Mouse (Mus musculus): ENCODE results near the gene Nr6a1. TPM values are rescaled to one million over a fixed set of nuclear protein-coding genes. Genes with fewer than 3 reads are reported as not detected.
A peak's percentile ranks its signal among the peaks of the same experiment; 100 is the strongest.

Nr6a1 gene
- total and polyA plus RNA-seq, 3 experiments, result 0.81 to 12.0 (median 7.7) TPM

GRCm38 (mm10) chr2:38934936-38935335 is 7.4 kb upstream of the Nr6a1 start:
- DNase-seq (ENCODE audit: low spot score), result no peak
- TF ChIP-seq TAL1 (conservative IDR thresholded peaks at IDR 0.05; ENCODE audit: low read depth, low read length) (no peak), POLR2AphosphoS5 (IDR thresholded peaks at IDR 0.05; ENCODE audit: insufficient replicate concordance, low read depth, low read length) (no peak), GATA2 (IDR thresholded peaks at IDR 0.05; ENCODE audit: borderline replicate concordance, low read depth, low read length) (no peak), GATA1 (IDR thresholded peaks at IDR 0.05; ENCODE audit: borderline replicate concordance, low read length) (no peak), CTCF (IDR thresholded peaks at IDR 0.05; ENCODE audit: low read depth, low read length) (no peak)
- H3K4me1 ChIP-seq (ENCODE audit: insufficient read depth, low read depth, low read length), result peaks cover 9% of the 10 kb centered on the region; the same call in 1 of the 2 replicates
- ATAC-seq (ENCODE audit: extremely low read depth, insufficient number of reproducible peaks, low FRiP score, poor library complexity, severe bottlenecking), result no peak
- H3K27me3 ChIP-seq (ENCODE audit: insufficient read depth, low read length), result peaks cover 60% of the 10 kb centered on the region
- H3K9me3 ChIP-seq (replicated peaks), result no peaks in the 10 kb centered on the region
- no peaks in the 10 kb centered on the region for H3K36me3 ChIP-seq (replicated peaks)
- no peak overlapping the region for H3K4me3 ChIP-seq (ENCODE audit: low read depth, low read length)

- no peak for DNase-seq (ENCODE audit: low spot score)
- Histone ChIP-seq H3K36me3 (replicated peaks) (no peaks in the 10 kb centered on the region), H3K27me3 (ENCODE audit: insufficient read depth, low read length) (peaks cover 60% of the 10 kb centered on the region), H3K4me3 (ENCODE audit: low read depth, low read length) (no peak overlapping the region), H3K4me1 (ENCODE audit: insufficient read depth, low read depth, low read length) (peaks cover 9% of the 10 kb centered on the region; the same call in 1 of the 2 replicates), H3K9me3 (replicated peaks) (no peaks in the 10 kb centered on the region)
- TF ChIP-seq POLR2AphosphoS5 (IDR thresholded peaks at IDR 0.05; ENCODE audit: insufficient replicate concordance, low read depth, low read length), result no peak
- no peak for TF ChIP-seq CTCF (IDR thresholded peaks at IDR 0.05; ENCODE audit: low read depth, low read length)
- no peak for TF ChIP-seq TAL1 (conservative IDR thresholded peaks at IDR 0.05; ENCODE audit: low read depth, low read length)
- TF ChIP-seq GATA2 (IDR thresholded peaks at IDR 0.05; ENCODE audit: borderline replicate concordance, low read depth, low read length), result no peak
- TF ChIP-seq GATA1 (IDR thresholded peaks at IDR 0.05; ENCODE audit: borderline replicate concordance, low read length), result no peak
- no peak for ATAC-seq (ENCODE audit: extremely low read depth, insufficient number of reproducible peaks, low FRiP score, poor library complexity, severe bottlenecking)
These were observed 6.4 kb upstream of the Nr6a1 start for GRCm38 (mm10) chr2:38933931-38934330.

- ATAC-seq (ENCODE audit: extremely low read depth, insufficient number of reproducible peaks, low FRiP score, poor library complexity, severe bottlenecking) (no peak), DNase-seq (ENCODE audit: low spot score) (no peak)
- Histone ChIP-seq H3K4me1 (ENCODE audit: insufficient read depth, low read depth, low read length) (peaks cover 10% of the 10 kb centered on the region; the same call in 1 of the 2 replicates), H3K9me3 (replicated peaks) (no peaks in the 10 kb centered on the region), H3K27me3 (ENCODE audit: insufficient read depth, low read length) (peaks cover 58% of the 10 kb centered on the region), H3K36me3 (replicated peaks) (no peaks in the 10 kb centered on the region), H3K4me3 (ENCODE audit: low read depth, low read length) (peak within 1 kb of the TSS; percentile 30; the same call in 1 of the 2 replicates)
- TF ChIP-seq TAL1 (conservative IDR thresholded peaks at IDR 0.05; ENCODE audit: low read depth, low read length), result no peak
- no peak for TF ChIP-seq GATA1 (IDR thresholded peaks at IDR 0.05; ENCODE audit: borderline replicate concordance, low read length)
- TF ChIP-seq CTCF (IDR thresholded peaks at IDR 0.05; ENCODE audit: low read depth, low read length), result no peak
- no peak for TF ChIP-seq POLR2AphosphoS5 (IDR thresholded peaks at IDR 0.05; ENCODE audit: insufficient replicate concordance, low read depth, low read length)
- TF ChIP-seq GATA2 (IDR thresholded peaks at IDR 0.05; ENCODE audit: borderline replicate concordance, low read depth, low read length), result no peak
These were observed 4.6 kb upstream of the Nr6a1 start, which contains the start of gene Olfml2a for GRCm38 (mm10) chr2:38931851-38932667. Olfml2a (plus strand) TSS chr2:38931978.

DNA sequence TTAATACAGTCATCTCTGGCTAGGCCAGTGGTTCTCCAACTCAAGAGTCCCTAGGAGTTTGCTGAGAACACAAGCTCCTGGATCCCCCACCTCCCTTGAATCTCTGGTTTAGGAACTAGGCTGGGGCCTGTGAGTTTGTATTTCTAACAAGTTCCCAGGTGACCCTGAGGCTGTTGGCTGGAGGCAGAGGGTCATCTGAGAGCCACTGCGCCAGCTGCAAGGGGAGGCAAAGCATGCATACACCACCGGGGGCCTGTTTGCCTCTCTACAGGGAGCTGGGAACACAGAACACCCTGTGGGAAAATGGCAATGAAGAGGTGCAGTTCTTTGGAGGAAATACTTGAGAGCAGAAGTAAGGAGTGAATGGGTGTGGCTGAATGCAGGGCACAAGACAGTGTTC is 2.8 kb upstream of the Nr6a1 start:
- Histone ChIP-seq H3K36me3 (replicated peaks) (no peaks in the 10 kb centered on the region), H3K9me3 (replicated peaks) (no peaks in the 10 kb centered on the region), H3K4me1 (ENCODE audit: insufficient read depth, low read depth, low read length) (peaks cover 20% of the 10 kb centered on the region), H3K4me3 (ENCODE audit: low read depth, low read length) (no peak overlapping the region), H3K27me3 (ENCODE audit: insufficient read depth, low read length) (peaks cover 53% of the 10 kb centered on the region)
- no peak for ATAC-seq (ENCODE audit: extremely low read depth, insufficient number of reproducible peaks, low FRiP score, poor library complexity, severe bottlenecking)
- DNase-seq (ENCODE audit: low spot score), result no peak
- TF ChIP-seq POLR2AphosphoS5 (IDR thresholded peaks at IDR 0.05; ENCODE audit: insufficient replicate concordance, low read depth, low read length), result no peak
- no peak for TF ChIP-seq GATA2 (IDR thresholded peaks at IDR 0.05; ENCODE audit: borderline replicate concordance, low read depth, low read length)
- TF ChIP-seq GATA1 (IDR thresholded peaks at IDR 0.05; ENCODE audit: borderline replicate concordance, low read length), result no peak
- TF ChIP-seq CTCF (IDR thresholded peaks at IDR 0.05; ENCODE audit: low read depth, low read length), result no peak
- TF ChIP-seq TAL1 (conservative IDR thresholded peaks at IDR 0.05; ENCODE audit: low read depth, low read length), result no peak

DNA sequence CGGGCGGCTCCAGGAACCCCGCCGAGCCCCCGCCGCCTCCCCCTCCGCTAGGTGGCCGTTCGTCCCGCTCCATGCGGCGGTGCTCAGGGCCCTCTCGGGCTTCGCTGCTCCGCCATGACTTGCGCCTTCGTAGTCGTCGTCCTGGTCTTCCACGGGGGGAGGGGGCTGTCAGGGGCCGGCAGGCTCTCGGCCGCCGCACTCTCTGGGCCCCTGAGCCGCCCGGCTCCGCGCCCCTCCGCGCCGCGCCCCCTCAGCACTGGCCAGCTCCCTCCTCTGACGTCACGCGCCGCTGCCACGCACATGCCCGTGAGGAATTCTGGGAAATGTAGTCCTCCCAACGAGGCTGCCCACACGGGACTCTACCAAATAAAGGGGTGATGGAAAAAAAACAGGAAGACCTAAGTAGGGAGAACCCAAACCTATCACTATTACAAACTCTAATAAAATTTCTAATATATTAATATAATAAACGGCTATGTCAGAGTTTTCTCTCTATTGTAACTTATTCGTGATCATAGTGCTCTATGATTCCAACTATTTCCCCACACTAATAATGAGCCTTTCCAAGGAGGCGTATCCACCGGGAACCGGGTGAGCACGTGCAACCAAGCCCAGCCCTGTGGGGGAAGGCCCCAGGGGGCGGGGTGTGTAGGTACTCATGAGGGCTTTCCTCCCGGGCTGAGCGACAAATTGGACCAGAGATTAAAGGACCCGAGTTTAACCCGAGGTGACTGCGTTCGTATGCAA is 1.2 kb downstream of the Nr6a1 start:
- DNase-seq (ENCODE audit: low spot score) (peak; percentile 89), ATAC-seq (ENCODE audit: extremely low read depth, insufficient number of reproducible peaks, low FRiP score, poor library complexity, severe bottlenecking) (peak; percentile 98)
- Histone ChIP-seq H3K27me3 (ENCODE audit: insufficient read depth, low read length) (peaks cover 36% of the 10 kb centered on the region), H3K4me1 (ENCODE audit: insufficient read depth, low read depth, low read length) (peaks cover 16% of the 10 kb centered on the region), H3K4me3 (ENCODE audit: low read depth, low read length) (peak overlapping the region; percentile 89), H3K9me3 (replicated peaks) (no peaks in the 10 kb centered on the region), H3K36me3 (replicated peaks) (no peaks in the 10 kb centered on the region)
- TF ChIP-seq GATA1 (IDR thresholded peaks at IDR 0.05; ENCODE audit: borderline replicate concordance, low read length) (no peak), CTCF (IDR thresholded peaks at IDR 0.05; ENCODE audit: low read depth, low read length) (no peak), TAL1 (conservative IDR thresholded peaks at IDR 0.05; ENCODE audit: low read depth, low read length) (no peak), POLR2AphosphoS5 (IDR thresholded peaks at IDR 0.05; ENCODE audit: insufficient replicate concordance, low read depth, low read length) (no peak), GATA2 (IDR thresholded peaks at IDR 0.05; ENCODE audit: borderline replicate concordance, low read depth, low read length) (no peak)
